Mouse (Mus musculus) lung, embryonic 14.5 days (tissue): ENCODE measurements around the gene E330009J07Rik. TPM values are rescaled to one million over a fixed set of nuclear protein-coding genes. Genes with fewer than 3 reads are reported as not detected.
A peak's percentile ranks its signal among the peaks of the same experiment; 100 is the strongest.

ENCODE experiments used
- ATAC-seq: fragments of 200-750 bp; cut with Nextera tagmentation; 2 replicates; pipeline ENCODE4 v1.8.0; 2017; ENCODE audit warnings: mild to moderate bottlenecking, moderate TSS enrichment, moderate library complexity; ENCODE audit not compliant: insufficient read depth
- DNase-seq: peaks from one replicate; pipeline ENCODE4 v3.0.0-alpha.2; 2015
- H3K27ac ChIP-seq: fragments of 300-500 bp; sonication (generic); 2 replicates; pipeline ENCODE4 v1.5.1; 2014; ENCODE audit warnings: low read depth, mild to moderate bottlenecking, moderate library complexity
- H3K27me3 ChIP-seq: fragments of 300-500 bp; sonication (generic); 2 replicates; pipeline ENCODE4 v1.6.1; 2014; ENCODE audit warnings: low read length, control low read depth; ENCODE audit not compliant: insufficient read depth
- H3K36me3 ChIP-seq: fragments of 300-500 bp; sonication (generic); 2 replicates; pipeline ENCODE4 v1.6.1; 2014; ENCODE audit warnings: control low read depth; ENCODE audit not compliant: insufficient read depth
- H3K4me1 ChIP-seq: fragments of 300-500 bp; sonication (generic); 2 replicates; pipeline ENCODE4 v1.6.1; 2014; ENCODE audit warnings: antibody characterized with exemption, control low read depth; ENCODE audit not compliant: insufficient read depth
- H3K4me2 ChIP-seq: fragments of 300-500 bp; sonication (generic); 2 replicates; pipeline ENCODE4 v1.6.1; 2014; ENCODE audit warnings: mild to moderate bottlenecking
- H3K4me3 ChIP-seq: fragments of 300-500 bp; sonication (generic); 2 replicates; pipeline ENCODE4 v1.5.1; 2014; ENCODE audit warnings: low read depth, low read length
- H3K9ac ChIP-seq: fragments of 300-500 bp; sonication (generic); 2 replicates; pipeline ENCODE4 v1.6.1; 2014
- H3K9me3 ChIP-seq: fragments of 300-500 bp; sonication (generic); 2 replicates; pipeline ENCODE4 v1.6.1; 2016; ENCODE audit warnings: low read depth, low read length, control low read depth
- CTCF ChIP-seq: IDR thresholded peaks from 2 replicates; pipeline ENCODE4 v1.5.1; 2016; ENCODE audit warnings: antibody characterized with exemption, low read depth
- WGBS: fragments of 180-500 bp; shearing (Covaris S2); extraction: QIAGEN DNeasy Blood & Tissue Kit; methylation state at CpG from one replicate; pipeline ENCODE4 v1.1.7; 2014; 5-methylcytosine and 5-hydroxymethylcytosine counted together
- polyA plus RNA-seq: library from polyadenylated mRNA; unstranded; fragments of >200 nt; fragmentation: Nextera tagmentation; extraction: Ambion mirVana; gene quantifications from 2 replicates; pipeline ENCODE4 v1.2.1, GENCODE M21; 2014

Gene E330009J07Rik
- polyA plus RNA-seq, 1 experiment from 2014 or later, result 16.0 TPM

DNA sequence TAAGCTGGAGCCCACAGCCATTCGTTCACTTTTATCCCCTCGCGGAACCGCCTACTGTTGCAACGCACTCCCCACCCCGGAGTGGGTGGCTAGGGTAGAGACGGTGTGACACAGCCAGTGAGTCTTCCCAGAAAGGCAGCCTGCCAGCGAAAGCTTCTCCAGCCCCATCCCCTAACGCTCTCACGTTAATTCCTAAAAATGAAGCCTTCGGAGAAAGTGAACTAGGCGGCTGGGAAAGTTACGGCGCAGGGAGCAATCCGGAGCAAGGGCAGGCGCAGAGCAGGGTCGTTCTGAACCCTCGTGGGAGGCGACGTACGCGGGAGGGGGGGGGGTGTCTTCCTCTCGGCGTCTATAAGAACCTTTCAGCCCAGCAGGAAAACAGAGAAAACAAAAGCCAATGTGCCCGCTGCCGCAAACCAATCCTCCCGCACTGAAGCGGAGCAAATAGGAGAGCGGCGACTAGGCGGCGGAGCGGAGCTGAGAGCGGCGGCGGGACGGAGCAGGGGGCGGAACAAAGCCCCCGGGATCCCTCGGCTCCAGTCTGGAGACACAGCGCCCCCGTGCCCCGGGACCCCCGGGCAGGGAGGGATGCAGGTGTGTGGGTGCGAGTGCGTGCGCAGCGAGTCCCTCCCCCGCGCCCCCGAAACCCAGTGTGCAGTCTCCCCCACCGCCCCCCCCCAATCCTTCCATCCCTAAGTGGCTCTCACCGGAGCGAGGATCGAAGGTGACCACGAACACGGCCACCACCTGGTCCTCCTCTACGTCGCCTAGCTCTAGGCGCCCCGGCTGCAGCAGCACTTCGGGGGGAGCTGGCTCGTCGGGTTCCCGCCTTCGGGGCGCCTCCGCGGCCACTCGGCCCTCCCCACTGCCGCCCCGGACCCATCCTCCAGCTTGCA lies 536 bp downstream of the E330009J07Rik start:
- peak overlapping the region; percentile 58 for H3K27ac ChIP-seq
- no peak for TF ChIP-seq CTCF
- peak overlapping the region; percentile 73 for H3K9ac ChIP-seq
- H3K27me3 ChIP-seq, result no peaks in the 10 kb centered on the region
- WGBS, result under 1% methylated on average over 66 of the region's 72 CpGs
- H3K9me3 ChIP-seq, result no peaks in the 10 kb centered on the region
- H3K4me3 ChIP-seq, result peak overlapping the region; percentile 73
- DNase-seq (peak; percentile 66), ATAC-seq (peak; percentile 74)
- no peaks in the 10 kb centered on the region; the same call in 1 of the 2 replicates for H3K4me1 ChIP-seq
- peak overlapping the region; percentile 88 for H3K4me2 ChIP-seq
- H3K36me3 ChIP-seq, result no peaks in the 10 kb centered on the region

GRCm38 (mm10) chr6:40434697-40435096 lies 1.2 kb downstream of the E330009J07Rik start:
- Histone ChIP-seq H3K9ac (peak overlapping the region; percentile 73), H3K4me2 (peak overlapping the region; percentile 88), H3K36me3 (no peaks in the 10 kb centered on the region), H3K27ac (no peak overlapping the region), H3K4me3 (peak overlapping the region; percentile 73), H3K9me3 (no peaks in the 10 kb centered on the region), H3K27me3 (no peaks in the 10 kb centered on the region), H3K4me1 (peaks cover 4% of the 10 kb centered on the region; the same call in 1 of the 2 replicates)
- TF ChIP-seq CTCF, result no peak
- no peak for ATAC-seq
- WGBS, result 12% methylated on average over 7 of the region's 7 CpGs
- DNase-seq, result no peak

- H3K9me3 ChIP-seq, result no peaks in the 10 kb centered on the region
- ATAC-seq (no peak), DNase-seq (no peak)
- 84% methylated on average over 17 of the region's 17 CpGs for WGBS
- H3K36me3 ChIP-seq, result no peaks in the 10 kb centered on the region
- H3K4me2 ChIP-seq, result no peak overlapping the region
- no peak overlapping the region for H3K27ac ChIP-seq
- H3K4me3 ChIP-seq, result no peak overlapping the region
- H3K27me3 ChIP-seq, result no peaks in the 10 kb centered on the region
- H3K4me1 ChIP-seq, result peaks cover 7% of the 10 kb centered on the region; the same call in 1 of the 2 replicates
- H3K9ac ChIP-seq, result no peak overlapping the region
- no peak for TF ChIP-seq CTCF
Observed at GRCm38 (mm10) chr6:40432346-40433275, 3.3 kb downstream of the E330009J07Rik start.

GRCm38 (mm10) chr6:40431812-40432211 lies 4.1 kb downstream of the E330009J07Rik start:
- no peak overlapping the region for H3K9ac ChIP-seq
- no peak overlapping the region for H3K27ac ChIP-seq
- no peaks in the 10 kb centered on the region for H3K9me3 ChIP-seq
- no peak for DNase-seq
- no peaks in the 10 kb centered on the region for H3K27me3 ChIP-seq
- H3K4me3 ChIP-seq, result no peak overlapping the region
- no peak overlapping the region for H3K4me2 ChIP-seq
- no peak for TF ChIP-seq CTCF
- no peaks in the 10 kb centered on the region for H3K36me3 ChIP-seq
- peaks cover 7% of the 10 kb centered on the region; the same call in 1 of the 2 replicates for H3K4me1 ChIP-seq
- ATAC-seq, result no peak

DNA sequence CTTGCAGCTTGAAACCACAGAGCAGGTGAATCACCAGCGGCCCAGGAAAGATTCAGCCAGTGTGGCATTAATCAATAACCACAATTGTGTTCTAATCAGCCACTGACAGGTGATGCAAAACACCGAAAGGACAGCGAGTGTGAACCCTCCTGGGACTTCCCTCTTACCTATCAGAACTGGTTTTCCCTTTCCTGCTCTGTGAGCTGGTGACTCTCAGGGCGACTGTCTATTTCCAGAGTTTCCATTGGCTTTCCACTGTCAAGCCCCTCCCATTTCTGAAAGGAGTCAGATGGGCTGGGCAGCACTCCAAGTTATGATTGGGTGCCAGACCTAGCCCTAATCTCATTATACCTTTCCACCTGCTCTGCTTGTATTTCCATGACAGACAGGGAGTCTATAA lies 4.6 kb downstream of the E330009J07Rik start:
- H3K4me1 ChIP-seq, result peaks cover 7% of the 10 kb centered on the region; the same call in 1 of the 2 replicates
- peak; percentile 41 for DNase-seq
- WGBS, result 61% methylated on average over 4 of the region's 4 CpGs

GRCm38 (mm10) chr6:40430878-40431277 lies 5.1 kb downstream of the E330009J07Rik start:
- H3K4me3 ChIP-seq, result no peak overlapping the region
- 59% methylated on average over 3 of the region's 3 CpGs for WGBS
- H3K4me2 ChIP-seq, result no peak overlapping the region
- no peak overlapping the region for H3K9ac ChIP-seq
- ATAC-seq (no peak), DNase-seq (peak; percentile 21)
- TF ChIP-seq CTCF, result no peak
- H3K9me3 ChIP-seq, result no peaks in the 10 kb centered on the region
- no peaks in the 10 kb centered on the region for H3K36me3 ChIP-seq
- no peaks in the 10 kb centered on the region for H3K27me3 ChIP-seq
- peaks cover 7% of the 10 kb centered on the region; the same call in 1 of the 2 replicates for H3K4me1 ChIP-seq
- no peak overlapping the region for H3K27ac ChIP-seq

More for the DNA sequence above, 4.6 kb downstream of the E330009J07Rik start:
- Histone ChIP-seq H3K27ac (no peak overlapping the region), H3K9ac (no peak overlapping the region), H3K4me2 (no peak overlapping the region), H3K4me3 (no peak overlapping the region), H3K27me3 (no peaks in the 10 kb centered on the region), H3K36me3 (no peaks in the 10 kb centered on the region), H3K9me3 (no peaks in the 10 kb centered on the region)
- ATAC-seq, result no peak
- TF ChIP-seq CTCF, result no peak

DNA sequence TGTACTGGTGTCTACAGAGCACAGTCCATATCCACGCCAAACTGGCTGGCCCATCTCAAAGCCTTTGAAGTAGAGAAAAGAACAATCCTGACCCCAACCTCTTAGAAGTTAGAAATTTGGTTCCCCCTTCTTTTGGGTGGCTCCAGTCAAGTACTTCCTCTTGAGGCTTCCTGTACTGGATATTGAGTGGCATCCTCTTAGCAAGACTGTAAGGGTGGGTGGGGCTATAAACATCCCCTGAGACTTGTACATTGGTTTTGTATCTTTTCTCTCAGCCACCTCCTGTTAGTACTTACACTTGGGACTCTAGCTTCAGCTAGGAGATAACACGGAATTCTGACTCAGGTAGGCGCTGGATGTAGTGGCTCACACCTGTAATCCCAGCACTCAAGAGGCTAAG lies 5.7 kb downstream of the E330009J07Rik start:
- WGBS, result 68% methylated on average over 3 of the region's 3 CpGs
- Histone ChIP-seq H3K4me3 (no peak overlapping the region), H3K36me3 (no peaks in the 10 kb centered on the region), H3K9ac (no peak overlapping the region), H3K27me3 (no peaks in the 10 kb centered on the region), H3K27ac (0 out of 2 replicates have a peak overlapping the region, but pooled peaks have one; percentile 22), H3K9me3 (no peaks in the 10 kb centered on the region), H3K4me1 (peaks cover 7% of the 10 kb centered on the region; the same call in 1 of the 2 replicates), H3K4me2 (no peak overlapping the region)
- ATAC-seq (no peak; the same call in 1 of the 2 replicates), DNase-seq (no peak)
- no peak for TF ChIP-seq CTCF
